In genomic region chr3:96500691-96501265, GRCm38 (mm10) we compare ENCODE assay signal across 8 mouse cellular contexts. TPM values are rescaled to one million over a fixed set of nuclear protein-coding genes. Genes with fewer than 3 reads are reported as not detected.
DNase-seq lines count a peak whose midpoint lies in the region; ATAC-seq and TF ChIP-seq lines count a peak whose summit lies in the region.

No protein-coding gene starts in this region.

- DNase-seq in B cell, adult 2 months = peak; percentile 89
- DNase-seq in brain, adult 2 months (ENCODE audit: low read depth, low spot score) = peak; percentile 88
- DNase-seq in heart, embryonic 10.5 days (ENCODE audit: low spot score) = peak; percentile 91
- peak; percentile 92 for DNase-seq in liver
- DNase-seq in monocyte, adult 2 months (ENCODE audit: low read depth in 1 of 2, low spot score in 2 of 2) = peak; percentile 55 to 77
- peak; percentile 77 to 79 for DNase-seq in spleen, postnatal 14 days (ENCODE audit: low spot score in 2 of 2)

- H3K9ac ChIP-seq in kidney, embryonic 15.5 days = peak overlapping the region; percentile 76

- H3K4me1 ChIP-seq in embryonic fibroblast, embryonic 13.5 days (ENCODE audit: control insufficient read depth, insufficient read depth, low read length) = no peaks in the 10 kb centered on the region
- no peaks in the 10 kb centered on the region for H3K4me1 ChIP-seq in heart, embryonic 10.5 days
- peaks cover 12% of the 10 kb centered on the region for H3K4me1 ChIP-seq in kidney, embryonic 15.5 days

- peak overlapping the region; percentile 91 for H3K4me2 ChIP-seq in kidney, embryonic 15.5 days

- under 1% methylated on average over 19 of the region's 19 CpGs for WGBS in heart, embryonic 10.5 days
- WGBS in kidney, embryonic 15.5 days = under 1% methylated on average over 19 of the region's 19 CpGs

- no peaks in the 10 kb centered on the region for H3K9me3 ChIP-seq in heart, embryonic 10.5 days
- H3K9me3 ChIP-seq in kidney, embryonic 15.5 days (replicated peaks) = no peaks in the 10 kb centered on the region

- H3K27ac ChIP-seq in embryonic fibroblast, embryonic 13.5 days (ENCODE audit: insufficient read depth, low read length) = peak overlapping the region; percentile 44
- peak overlapping the region; percentile 91 for H3K27ac ChIP-seq in heart, embryonic 10.5 days
- peak overlapping the region; percentile 96 for H3K27ac ChIP-seq in kidney, embryonic 15.5 days

- peak overlapping the region; percentile 75 for H3K4me3 ChIP-seq in embryonic fibroblast, embryonic 13.5 days (ENCODE audit: insufficient read depth, low read length)
- H3K4me3 ChIP-seq in heart, embryonic 10.5 days = peak overlapping the region; percentile 76
- peak overlapping the region; percentile 63 for H3K4me3 ChIP-seq in kidney, embryonic 15.5 days (replicated peaks)

- H3K27me3 ChIP-seq in heart, embryonic 10.5 days (ENCODE audit: insufficient read depth, poor library complexity, severe bottlenecking) = no peaks in the 10 kb centered on the region
- H3K27me3 ChIP-seq in kidney, embryonic 15.5 days = no peaks in the 10 kb centered on the region

- no peaks in the 10 kb centered on the region for H3K36me3 ChIP-seq in heart, embryonic 10.5 days
- H3K36me3 ChIP-seq in kidney, embryonic 15.5 days = no peaks in the 10 kb centered on the region

- TF ChIP-seq POLR2A in embryonic fibroblast, embryonic 13.5 days (IDR thresholded peaks at IDR 0.05; ENCODE audit: low read depth, low read length) = no peak

- no peak for TF ChIP-seq CTCF in embryonic fibroblast, embryonic 13.5 days (IDR thresholded peaks at IDR 0.05; ENCODE audit: borderline replicate concordance, insufficient read depth, low read length)

- peak; percentile 80 for ATAC-seq in kidney, embryonic 15.5 days (replicated peaks; ENCODE audit: low FRiP score)

RNA-seq across cellular contexts. Expression of gene Hfe2, which starts 24.2 kb away (rescaled TPM):
- not detected in 2 replicates for polyA plus RNA-seq in embryonic fibroblast, embryonic 13.5 days (2011; ENCODE audit: insufficient read length, low read depth, missing spikeins)
- 5.5 and 8.9 TPM in 2 replicates for polyA plus RNA-seq in heart, embryonic 10.5 days (2016; fragmentation: Nextera tagmentation; extraction: Ambion mirVana)
- polyA plus RNA-seq in kidney, embryonic 15.5 days (2015; fragmentation: Nextera tagmentation; extraction: Ambion mirVana) = 1.1 and 1.8 TPM in 2 replicates

RNA-seq across cellular contexts. Expression of gene BC107364, which starts 48.7 kb away (rescaled TPM):
- not detected in 2 replicates for polyA plus RNA-seq in embryonic fibroblast, embryonic 13.5 days (2011; ENCODE audit: insufficient read length, low read depth, missing spikeins)
- polyA plus RNA-seq in heart, embryonic 10.5 days (2016; fragmentation: Nextera tagmentation; extraction: Ambion mirVana) = 0.49 TPM in 1 of 2 replicates, not detected in the other
- 0.15 TPM in 1 of 2 replicates, not detected in the other for polyA plus RNA-seq in kidney, embryonic 15.5 days (2015; fragmentation: Nextera tagmentation; extraction: Ambion mirVana)

RNA-seq across cellular contexts. Expression of gene Txnip, which starts 57.0 kb away (rescaled TPM):
- 37.6 and 98.8 TPM in 2 replicates for polyA plus RNA-seq in embryonic fibroblast, embryonic 13.5 days (2011; ENCODE audit: insufficient read length, low read depth, missing spikeins)
- polyA plus RNA-seq in heart, embryonic 10.5 days (2016; fragmentation: Nextera tagmentation; extraction: Ambion mirVana) = 59.9 and 75.5 TPM in 2 replicates
- polyA plus RNA-seq in kidney, embryonic 15.5 days (2015; fragmentation: Nextera tagmentation; extraction: Ambion mirVana) = 144 and 153 TPM in 2 replicates

Comparison
In these comparisons a context has a peak if more than half of its experiments do, and no peak if none do; other contexts are left out.
1. Peak in every context shown above with its lines: DNase-seq, ATAC-seq, H3K4me3 ChIP-seq and H3K27ac ChIP-seq.
2. H3K27ac ChIP-seq: peak in every context shown above with its lines; median percentile 96 in kidney, embryonic 15.5 days; 91 in heart, embryonic 10.5 days; 44 in embryonic fibroblast, embryonic 13.5 days.